Mouse (Mus musculus): ENCODE measurements around the gene Pkhd1. TPM values are rescaled to one million over a fixed set of nuclear protein-coding genes. Genes with fewer than 3 reads are reported as not detected.

Pkhd1 gene
- polyA plus RNA-seq, 1 experiment from 2014 or later, result 0.03 TPM

DNA sequence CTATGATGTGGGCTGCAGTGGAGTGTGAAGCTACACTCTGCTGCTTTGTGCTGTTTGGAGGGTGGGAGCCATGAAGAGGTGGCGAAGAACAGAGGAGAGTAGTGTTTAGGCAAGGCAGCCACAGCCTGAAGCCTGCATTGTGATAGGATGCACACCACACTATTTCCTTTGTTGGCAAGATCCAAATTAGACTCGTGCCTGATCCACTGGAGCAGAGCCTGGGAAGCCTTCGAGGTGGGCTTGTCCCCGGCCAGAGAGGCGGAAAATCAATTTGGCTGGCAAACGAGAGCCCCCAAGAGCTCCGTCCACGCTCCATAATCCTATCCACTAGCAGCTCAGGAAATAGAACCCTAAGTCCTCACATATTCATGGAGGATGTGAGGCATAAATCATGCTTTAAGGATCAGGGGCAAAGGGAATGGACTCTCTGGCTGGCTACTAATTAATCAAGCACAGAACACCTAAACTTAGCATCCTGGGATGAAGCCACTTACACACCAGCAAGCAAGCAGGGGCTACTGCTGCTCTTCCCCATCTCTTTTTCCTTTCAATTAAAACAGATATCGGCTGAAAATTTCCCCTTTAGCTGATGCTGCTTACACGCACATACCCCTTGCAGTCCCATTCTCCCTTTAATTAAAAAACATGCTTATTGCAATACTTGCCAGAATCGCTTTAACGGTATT is 189.4 kb downstream of the Pkhd1 start:
- Histone ChIP-seq H3K27ac (replicated peaks) (no peak overlapping the region), H3K9me3 (replicated peaks) (no peaks in the 10 kb centered on the region), H3K9ac (no peak overlapping the region), H3K4me2 (replicated peaks) (no peak overlapping the region), H3K36me3 (no peaks in the 10 kb centered on the region), H3K4me1 (no peaks in the 10 kb centered on the region), H3K27me3 (no peaks in the 10 kb centered on the region), H3K4me3 (replicated peaks) (no peak overlapping the region)
- 50% methylated on average over 12 of the region's 12 CpGs for WGBS
- no peak for ATAC-seq (ENCODE audit: insufficient number of reproducible peaks, low FRiP score, low TSS enrichment, low read depth)

DNA sequence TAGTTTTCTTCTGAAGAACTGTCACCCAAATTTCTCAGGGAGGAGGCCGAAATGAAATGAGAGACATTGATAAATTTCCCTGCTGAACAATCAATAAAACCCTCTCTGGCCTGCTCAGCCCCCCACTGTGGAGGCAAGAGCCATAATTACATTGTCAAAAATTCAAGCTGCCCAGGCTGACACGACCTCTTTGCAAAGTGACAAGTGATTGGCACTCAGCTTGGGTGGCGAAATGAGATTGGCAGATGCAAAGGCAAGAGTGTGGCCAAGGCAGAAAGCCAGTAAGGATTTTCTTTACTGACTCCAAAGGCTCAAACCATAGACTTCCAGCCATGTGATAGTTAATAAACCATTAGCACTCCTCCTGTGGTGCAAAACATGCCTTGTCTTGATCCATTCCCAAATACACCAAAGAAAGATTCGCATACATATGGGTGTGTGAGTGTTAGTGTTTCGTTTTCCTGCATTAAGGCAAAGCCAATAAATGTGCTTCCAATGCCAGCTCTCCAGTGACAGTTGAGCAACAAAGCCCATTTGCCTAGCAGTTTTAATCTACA is 208.4 kb downstream of the Pkhd1 start:
- no peak for ATAC-seq (ENCODE audit: insufficient number of reproducible peaks, low FRiP score, low TSS enrichment, low read depth)
- Histone ChIP-seq H3K4me1 (no peaks in the 10 kb centered on the region), H3K27ac (replicated peaks) (no peak overlapping the region), H3K4me2 (replicated peaks) (no peak overlapping the region), H3K9ac (no peak overlapping the region), H3K9me3 (replicated peaks) (no peaks in the 10 kb centered on the region), H3K27me3 (no peaks in the 10 kb centered on the region), H3K36me3 (no peaks in the 10 kb centered on the region), H3K4me3 (replicated peaks) (no peak overlapping the region)
- 68% methylated on average over 5 of the region's 5 CpGs for WGBS

DNA sequence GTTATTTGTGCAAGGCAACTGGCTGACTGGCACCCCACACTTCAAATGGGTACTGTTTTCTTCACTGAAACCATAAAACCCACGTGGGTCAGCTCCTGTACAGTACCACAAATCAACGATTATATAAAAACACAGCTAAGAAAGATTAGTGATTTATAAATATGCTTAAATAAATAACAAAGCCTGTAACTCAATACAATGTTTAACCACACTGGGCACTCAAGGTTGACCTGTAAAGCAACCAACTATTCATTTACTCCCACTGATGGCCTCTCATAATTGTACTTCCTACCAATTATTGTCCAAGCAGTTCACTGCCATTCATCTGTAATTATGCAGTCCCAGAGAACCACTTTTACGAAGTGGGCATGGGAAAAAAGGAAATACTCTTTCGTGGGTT is 219.5 kb downstream of the Pkhd1 start:
- Histone ChIP-seq H3K27me3 (no peaks in the 10 kb centered on the region), H3K9ac (no peak overlapping the region), H3K4me3 (replicated peaks) (no peak overlapping the region), H3K36me3 (no peaks in the 10 kb centered on the region), H3K4me1 (no peaks in the 10 kb centered on the region), H3K27ac (replicated peaks) (no peak overlapping the region), H3K4me2 (replicated peaks) (no peak overlapping the region), H3K9me3 (replicated peaks) (no peaks in the 10 kb centered on the region)
- WGBS, result 55% methylated on average over 4 of the region's 4 CpGs
- no peak for ATAC-seq (ENCODE audit: insufficient number of reproducible peaks, low FRiP score, low TSS enrichment, low read depth)

DNA sequence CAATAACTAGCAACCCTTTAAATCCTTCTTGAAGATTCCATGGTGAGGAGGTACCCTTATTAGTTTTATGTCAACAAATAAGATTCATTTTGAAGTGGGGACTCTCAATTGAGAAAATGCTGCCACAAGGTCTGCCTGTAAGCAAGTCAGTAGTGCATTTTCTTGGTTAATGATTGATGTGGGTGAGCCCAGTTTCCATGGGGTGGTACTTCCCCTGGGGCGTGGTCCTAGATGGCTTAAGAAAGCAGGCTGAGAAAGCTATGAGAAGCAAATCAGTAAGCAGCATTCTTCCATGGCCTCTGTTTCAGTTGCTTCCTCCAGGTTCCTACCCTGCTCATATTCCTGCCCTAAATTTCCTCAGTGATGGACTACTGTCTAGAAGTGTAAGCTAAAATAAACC is 253.4 kb downstream of the Pkhd1 start:
- Histone ChIP-seq H3K4me2 (replicated peaks) (no peak overlapping the region), H3K27ac (replicated peaks) (no peak overlapping the region), H3K27me3 (no peaks in the 10 kb centered on the region), H3K36me3 (no peaks in the 10 kb centered on the region), H3K9me3 (replicated peaks) (no peaks in the 10 kb centered on the region), H3K4me3 (replicated peaks) (no peak overlapping the region), H3K9ac (no peak overlapping the region), H3K4me1 (no peaks in the 10 kb centered on the region)
- ATAC-seq (ENCODE audit: insufficient number of reproducible peaks, low FRiP score, low TSS enrichment, low read depth), result no peak
- WGBS, result 81% methylated on average over 1 of the region's 1 CpGs

DNA sequence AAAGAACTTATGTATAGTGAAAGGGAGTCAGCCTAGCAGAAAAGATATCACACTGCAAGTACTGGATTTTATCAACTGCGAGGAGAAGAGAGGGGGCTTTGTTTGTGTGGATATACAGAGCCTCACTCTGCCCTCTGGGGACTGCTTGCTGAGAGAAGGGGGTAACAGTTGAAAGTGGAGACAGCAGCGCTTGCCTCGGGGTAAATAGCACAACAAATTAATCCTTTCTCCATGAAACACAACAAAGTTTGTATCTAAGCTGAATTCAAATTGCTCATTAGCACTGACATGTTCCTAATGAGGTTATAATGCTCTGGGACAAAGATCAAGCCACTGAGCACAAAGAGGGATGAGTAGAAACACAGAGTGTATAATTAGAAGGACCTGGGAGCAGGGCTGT is 273.2 kb downstream of the Pkhd1 start:
- no peaks in the 10 kb centered on the region for H3K4me1 ChIP-seq
- H3K4me2 ChIP-seq (replicated peaks), result no peak overlapping the region
- no peaks in the 10 kb centered on the region for H3K27me3 ChIP-seq
- H3K4me3 ChIP-seq (replicated peaks), result no peak overlapping the region
- H3K9me3 ChIP-seq (replicated peaks), result no peaks in the 10 kb centered on the region
- H3K27ac ChIP-seq (replicated peaks), result no peak overlapping the region
- WGBS, result 19% methylated on average over 3 of the region's 3 CpGs
- no peak overlapping the region for H3K9ac ChIP-seq
- no peaks in the 10 kb centered on the region for H3K36me3 ChIP-seq
- no peak for ATAC-seq (ENCODE audit: insufficient number of reproducible peaks, low FRiP score, low TSS enrichment, low read depth)

DNA sequence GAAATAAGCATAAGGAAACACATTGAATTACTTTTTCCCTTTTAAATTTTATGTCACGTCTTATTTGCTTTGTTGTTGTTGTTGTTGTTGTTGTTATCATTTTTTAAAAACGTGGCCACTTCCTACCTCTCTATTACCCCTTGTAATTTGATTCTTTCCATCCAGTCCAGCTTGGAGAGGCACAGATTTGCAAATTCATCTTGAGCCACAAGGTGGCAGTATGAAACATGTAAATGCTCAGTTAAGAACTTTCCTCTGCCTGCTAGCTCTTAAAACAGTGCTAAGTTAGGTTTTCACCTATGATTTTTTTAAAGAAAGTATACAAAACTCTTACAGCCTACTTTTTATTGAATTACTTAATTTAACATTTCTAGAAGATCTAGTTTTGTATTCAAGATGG is 306.4 kb downstream of the Pkhd1 start:
- Histone ChIP-seq H3K36me3 (no peaks in the 10 kb centered on the region), H3K4me3 (replicated peaks) (no peak overlapping the region), H3K9me3 (replicated peaks) (no peaks in the 10 kb centered on the region), H3K9ac (no peak overlapping the region), H3K4me1 (no peaks in the 10 kb centered on the region), H3K27ac (replicated peaks) (no peak overlapping the region), H3K27me3 (no peaks in the 10 kb centered on the region), H3K4me2 (replicated peaks) (no peak overlapping the region)
- no peak for ATAC-seq (ENCODE audit: insufficient number of reproducible peaks, low FRiP score, low TSS enrichment, low read depth)
- WGBS, result 2% methylated on average over 2 of the region's 2 CpGs

DNA sequence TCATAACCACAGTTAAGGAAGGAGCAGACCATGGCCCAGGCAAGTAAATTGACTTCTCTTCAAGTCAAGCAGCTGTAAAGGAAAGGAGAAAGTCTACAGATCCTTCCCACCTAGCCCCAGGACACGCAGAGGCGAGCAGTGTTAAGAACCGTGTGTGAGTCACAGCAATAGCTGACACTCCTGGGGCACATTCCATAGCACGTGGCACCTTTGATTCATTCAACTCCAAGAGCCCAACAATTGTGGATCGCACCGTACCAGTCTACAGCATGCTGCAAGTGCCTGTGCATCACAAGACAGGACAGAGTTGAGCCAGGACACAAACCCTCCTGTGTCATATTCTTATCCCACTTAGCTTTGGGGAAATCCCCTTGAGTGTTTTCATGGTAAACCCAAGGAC is 306.9 kb downstream of the Pkhd1 start:
- Histone ChIP-seq H3K36me3 (no peaks in the 10 kb centered on the region), H3K4me2 (replicated peaks) (no peak overlapping the region), H3K27me3 (no peaks in the 10 kb centered on the region), H3K9me3 (replicated peaks) (no peaks in the 10 kb centered on the region), H3K9ac (no peak overlapping the region), H3K27ac (replicated peaks) (no peak overlapping the region), H3K4me3 (replicated peaks) (no peak overlapping the region), H3K4me1 (no peaks in the 10 kb centered on the region)
- ATAC-seq (ENCODE audit: insufficient number of reproducible peaks, low FRiP score, low TSS enrichment, low read depth), result no peak
- WGBS, result 44% methylated on average over 6 of the region's 6 CpGs

DNA sequence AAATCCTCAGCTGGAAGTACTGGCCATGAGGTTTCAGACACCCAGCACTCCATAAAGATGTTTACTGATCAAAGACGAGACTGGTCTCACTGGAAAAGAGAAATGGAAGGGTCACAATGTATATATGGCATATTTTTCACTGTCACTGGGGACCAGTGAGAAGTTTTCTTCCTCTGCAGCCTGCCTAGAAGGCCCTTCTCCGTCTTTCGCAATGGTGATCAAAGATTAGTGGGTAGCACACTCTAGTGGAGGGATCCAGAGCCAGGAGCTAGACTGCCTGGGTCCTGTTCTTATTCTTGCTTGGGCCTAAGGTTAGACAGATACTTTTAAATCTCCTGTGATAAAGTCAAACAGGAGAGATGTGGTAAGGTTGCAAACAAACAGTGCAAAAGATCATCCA is 311.7 kb downstream of the Pkhd1 start:
- no peak overlapping the region for H3K9ac ChIP-seq
- WGBS, result 48% methylated on average over 3 of the region's 3 CpGs
- H3K27ac ChIP-seq (replicated peaks), result no peak overlapping the region
- no peaks in the 10 kb centered on the region for H3K9me3 ChIP-seq (replicated peaks)
- no peaks in the 10 kb centered on the region for H3K27me3 ChIP-seq
- H3K4me1 ChIP-seq, result no peaks in the 10 kb centered on the region
- no peak for ATAC-seq (ENCODE audit: insufficient number of reproducible peaks, low FRiP score, low TSS enrichment, low read depth)
- H3K4me2 ChIP-seq (replicated peaks), result no peak overlapping the region
- H3K4me3 ChIP-seq (replicated peaks), result no peak overlapping the region
- H3K36me3 ChIP-seq, result no peaks in the 10 kb centered on the region

DNA sequence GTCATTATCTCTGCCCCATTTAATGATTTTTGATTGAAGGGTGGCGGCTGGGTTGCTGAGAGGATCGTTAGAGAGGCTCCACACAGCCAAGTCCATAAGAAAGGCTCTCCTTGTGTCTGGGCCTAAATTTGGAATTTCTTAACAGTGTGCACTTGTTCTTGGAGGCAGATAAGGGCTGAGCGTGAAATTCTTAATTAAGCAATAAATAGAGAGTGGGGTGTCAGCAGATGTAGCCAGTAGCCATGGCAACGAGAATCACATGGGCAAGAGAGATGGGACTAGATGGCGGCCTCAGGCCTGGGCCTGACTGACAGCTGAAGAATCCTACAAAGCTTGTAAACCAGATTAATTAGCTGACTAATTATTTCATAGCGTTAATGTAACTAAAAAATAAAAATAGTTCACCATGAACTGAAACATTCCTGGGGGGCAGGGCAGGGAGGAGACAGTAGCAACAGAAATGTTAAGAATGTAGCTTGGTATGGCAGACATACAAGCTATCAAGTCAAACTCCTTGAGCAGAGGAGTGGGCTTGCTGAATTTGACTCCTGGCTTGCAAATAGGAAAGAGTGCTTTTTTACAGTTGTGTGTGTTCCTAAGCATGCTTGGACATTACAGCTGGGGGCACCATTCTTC is 314.8 kb downstream of the Pkhd1 start:
- Histone ChIP-seq H3K4me1 (no peaks in the 10 kb centered on the region), H3K27ac (replicated peaks) (no peak overlapping the region), H3K4me3 (replicated peaks) (no peak overlapping the region), H3K27me3 (no peaks in the 10 kb centered on the region), H3K4me2 (replicated peaks) (no peak overlapping the region), H3K9ac (no peak overlapping the region), H3K36me3 (no peaks in the 10 kb centered on the region), H3K9me3 (replicated peaks) (no peaks in the 10 kb centered on the region)
- no peak for ATAC-seq (ENCODE audit: insufficient number of reproducible peaks, low FRiP score, low TSS enrichment, low read depth)
- WGBS, result 36% methylated on average over 6 of the region's 6 CpGs

DNA sequence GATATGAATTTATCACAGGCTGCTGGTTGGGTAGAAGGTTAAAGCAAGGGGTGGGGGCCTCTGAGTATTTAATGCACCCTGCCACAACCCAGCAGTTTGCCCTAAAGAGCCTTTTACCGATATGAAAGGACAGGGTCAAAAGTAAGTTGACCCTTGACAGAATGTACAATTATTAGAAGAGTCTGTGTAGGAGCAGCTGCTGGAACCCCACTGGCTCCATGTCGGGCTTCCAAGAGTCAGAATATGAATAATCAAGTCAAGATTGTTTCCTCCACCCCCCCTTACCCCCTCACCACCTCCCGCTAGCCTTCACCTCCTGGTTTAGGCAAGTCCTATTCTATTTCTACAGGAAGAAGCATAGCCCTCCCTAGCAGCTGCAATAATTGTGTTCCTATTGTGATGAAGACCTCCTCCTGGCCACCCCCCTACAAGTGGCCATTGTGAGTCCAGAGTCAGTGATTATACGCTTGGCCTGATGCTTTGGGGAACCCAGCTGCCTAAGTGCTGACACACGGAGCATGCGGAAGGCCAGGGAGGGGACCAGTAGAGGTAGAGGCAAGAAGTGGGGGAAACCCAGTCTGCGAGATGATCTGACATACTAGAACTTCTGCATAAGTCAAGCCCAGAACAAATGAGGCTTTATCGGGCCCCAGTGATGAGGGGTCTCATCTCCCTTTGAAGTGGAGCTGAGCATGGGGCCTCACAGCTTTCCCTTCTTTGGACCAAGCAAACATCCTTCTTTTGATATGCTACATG is 315.5 kb downstream of the Pkhd1 start:
- no peaks in the 10 kb centered on the region for H3K27me3 ChIP-seq
- no peak overlapping the region for H3K4me3 ChIP-seq (replicated peaks)
- no peaks in the 10 kb centered on the region for H3K36me3 ChIP-seq
- ATAC-seq (ENCODE audit: insufficient number of reproducible peaks, low FRiP score, low TSS enrichment, low read depth), result no peak
- H3K9me3 ChIP-seq (replicated peaks), result no peaks in the 10 kb centered on the region
- WGBS, result 33% methylated on average over 8 of the region's 8 CpGs
- H3K4me2 ChIP-seq (replicated peaks), result no peak overlapping the region
- H3K4me1 ChIP-seq, result no peaks in the 10 kb centered on the region
- no peak overlapping the region for H3K27ac ChIP-seq (replicated peaks)
- no peak overlapping the region for H3K9ac ChIP-seq

DNA sequence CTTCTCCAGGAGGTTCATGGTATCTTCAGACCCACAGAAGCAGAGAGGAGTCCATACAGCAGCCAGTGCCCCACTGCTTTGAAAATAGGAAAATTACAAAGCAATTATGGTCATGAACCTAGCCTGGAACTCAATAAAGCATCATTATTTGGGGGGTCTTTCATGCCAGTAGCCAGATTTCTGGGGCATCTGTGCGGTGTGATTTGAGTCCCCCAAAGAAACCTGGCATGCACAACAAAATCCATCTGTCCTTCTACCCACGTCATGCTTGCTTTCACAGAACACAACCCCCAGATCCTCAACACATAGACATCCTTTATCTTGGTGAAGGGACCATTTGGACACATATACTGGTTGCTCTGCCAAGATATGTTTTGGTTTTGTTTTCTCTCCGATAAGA is 316.2 kb downstream of the Pkhd1 start:
- no peak overlapping the region for H3K27ac ChIP-seq (replicated peaks)
- ATAC-seq (ENCODE audit: insufficient number of reproducible peaks, low FRiP score, low TSS enrichment, low read depth), result no peak

More for the DNA sequence above, 316.2 kb downstream of the Pkhd1 start:
- no peak overlapping the region for H3K4me2 ChIP-seq (replicated peaks)
- no peak overlapping the region for H3K4me3 ChIP-seq (replicated peaks)
- no peaks in the 10 kb centered on the region for H3K4me1 ChIP-seq
- no peaks in the 10 kb centered on the region for H3K27me3 ChIP-seq
- no peaks in the 10 kb centered on the region for H3K36me3 ChIP-seq
- H3K9ac ChIP-seq, result no peak overlapping the region
- WGBS, result 63% methylated on average over 3 of the region's 3 CpGs
- no peaks in the 10 kb centered on the region for H3K9me3 ChIP-seq (replicated peaks)

Measured in embryonic facial prominence, embryonic 15.5 days (tissue).